8 mouse cellular contexts compared by ENCODE assay signal in the genomic region with DNA sequence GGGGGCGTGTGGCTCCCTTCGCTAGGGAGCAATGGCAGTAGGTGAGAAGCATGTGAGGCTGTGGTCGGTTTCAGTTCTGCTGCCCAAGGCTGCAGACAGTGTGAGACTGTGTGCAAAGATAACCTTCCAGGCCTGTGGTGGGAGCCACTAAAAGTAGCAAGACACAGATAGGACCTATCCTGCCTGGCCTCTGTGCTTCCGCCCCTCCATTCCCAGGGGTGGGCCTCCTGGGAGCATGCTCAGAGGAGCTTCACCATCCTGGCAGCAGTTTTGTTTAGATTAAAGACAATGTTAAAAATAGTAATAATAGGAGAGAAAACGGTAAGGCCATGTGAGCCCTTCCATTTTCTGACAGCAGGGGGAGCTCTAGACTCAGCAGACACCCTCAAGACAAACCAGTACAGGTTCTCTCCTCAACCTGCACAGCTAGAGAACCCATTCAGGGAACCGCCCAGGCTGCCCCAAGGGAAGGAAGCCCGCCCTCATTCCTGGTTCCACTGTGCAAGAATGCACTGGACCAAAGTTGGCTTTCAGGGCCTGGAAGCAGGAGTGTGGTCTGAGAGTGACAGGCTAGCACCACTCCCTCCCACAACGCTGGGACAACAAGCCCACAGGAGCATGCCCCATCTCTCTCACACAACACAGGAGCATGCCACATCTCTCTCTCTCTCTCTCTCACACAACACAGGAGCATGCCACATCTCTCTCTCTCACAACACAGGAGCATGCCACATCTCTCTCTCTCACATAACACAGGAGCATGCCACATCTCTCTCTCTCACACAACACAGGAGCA. TPM values are rescaled to one million over a fixed set of nuclear protein-coding genes. Genes with fewer than 3 reads are reported as not detected.
DNase-seq lines count a peak whose midpoint lies in the region; ATAC-seq lines count a peak whose summit lies in the region.

No protein-coding gene starts in this region.

- H3K4me3 ChIP-seq in forebrain, embryonic 14.5 days (ENCODE audit: low read depth, low read length), result no peak overlapping the region
- H3K4me3 ChIP-seq in liver, embryonic 15.5 days (replicated peaks), result no peak overlapping the region
- H3K4me3 ChIP-seq in neural tube, embryonic 14.5 days (ENCODE audit: low read depth, low read length), result no peak overlapping the region

- H3K36me3 ChIP-seq in forebrain, embryonic 14.5 days (ENCODE audit: control insufficient read depth, insufficient read depth, low read length), result no peaks in the 10 kb centered on the region; the same call in none of the 2 replicates
- no peaks in the 10 kb centered on the region for H3K36me3 ChIP-seq in liver, embryonic 15.5 days (replicated peaks)
- no peaks in the 10 kb centered on the region for H3K36me3 ChIP-seq in neural tube, embryonic 14.5 days (ENCODE audit: control insufficient read depth, insufficient read depth, low read length)

- H3K4me1 ChIP-seq in forebrain, embryonic 14.5 days (ENCODE audit: control insufficient read depth, insufficient read depth, low read length), result no peaks in the 10 kb centered on the region
- peaks cover 19% of the 10 kb centered on the region for H3K4me1 ChIP-seq in liver, embryonic 15.5 days (replicated peaks)
- H3K4me1 ChIP-seq in neural tube, embryonic 14.5 days (ENCODE audit: control insufficient read depth, insufficient read depth, low read length), result 0 out of 2 replicates have a peak, but pooled peaks cover 3% of the 10 kb centered on the region

- no peak overlapping the region; the same call in 1 of the 2 replicates for H3K9ac ChIP-seq in forebrain, embryonic 14.5 days (ENCODE audit: low read length)
- no peak overlapping the region for H3K9ac ChIP-seq in liver, embryonic 15.5 days
- H3K9ac ChIP-seq in neural tube, embryonic 14.5 days (replicated peaks; ENCODE audit: low read depth, low read length), result no peak overlapping the region

- H3K9me3 ChIP-seq in forebrain, embryonic 14.5 days (replicated peaks; ENCODE audit: control insufficient read depth, low read length), result no peaks in the 10 kb centered on the region
- H3K9me3 ChIP-seq in liver, embryonic 15.5 days (replicated peaks), result no peaks in the 10 kb centered on the region
- H3K9me3 ChIP-seq in neural tube, embryonic 14.5 days (ENCODE audit: control insufficient read depth, low read length), result no peaks in the 10 kb centered on the region

- WGBS in forebrain, embryonic 14.5 days, result 46% methylated on average over 8 of the region's 8 CpGs
- 9% methylated on average over 8 of the region's 8 CpGs for WGBS in liver, embryonic 15.5 days (ENCODE audit: insufficient replicate concordance)
- 46% methylated on average over 8 of the region's 8 CpGs for WGBS in neural tube, embryonic 14.5 days

- H3K4me2 ChIP-seq in forebrain, embryonic 14.5 days (ENCODE audit: low read length), result no peak overlapping the region
- peak overlapping the region; percentile 27; the same call in 1 of the 2 replicates for H3K4me2 ChIP-seq in liver, embryonic 15.5 days
- H3K4me2 ChIP-seq in neural tube, embryonic 14.5 days (ENCODE audit: low read depth, low read length), result no peak overlapping the region

- H3K27me3 ChIP-seq in forebrain, embryonic 14.5 days (replicated peaks; ENCODE audit: control insufficient read depth, insufficient read depth, low read length), result no peaks in the 10 kb centered on the region
- no peaks in the 10 kb centered on the region for H3K27me3 ChIP-seq in liver, embryonic 15.5 days
- H3K27me3 ChIP-seq in neural tube, embryonic 14.5 days (ENCODE audit: control insufficient read depth, insufficient read depth, low read length), result no peaks in the 10 kb centered on the region

- ATAC-seq in forebrain, embryonic 14.5 days, result peak; percentile 29; the same call in 1 of the 2 replicates
- peak; percentile 92 for ATAC-seq in liver, embryonic 15.5 days (ENCODE audit: insufficient read depth)
- ATAC-seq in neural tube, embryonic 14.5 days (ENCODE audit: low read depth), result peak; percentile 51; the same call in 1 of the 2 replicates

- no peak overlapping the region for H3K27ac ChIP-seq in forebrain, embryonic 14.5 days (ENCODE audit: low read depth, low read length)
- peak overlapping the region; percentile 22; the same call in 1 of the 2 replicates for H3K27ac ChIP-seq in liver, embryonic 15.5 days (replicated peaks)
- H3K27ac ChIP-seq in neural tube, embryonic 14.5 days (ENCODE audit: low read depth, low read length), result no peak overlapping the region

- intact Hi-C loops in heart, postnatal 14 days (cut with DNase I), result loop anchor here (1.0 kb wide), 3 partner anchors 22 to 172 kb away; no protein-coding TSS in a partner anchor

- DNase-seq in ES-CJ7 (ENCODE audit: low read depth, low spot score), result peak; percentile 84
- DNase-seq in c-Kit-positive CD71-positive TER-119-positive erythroid progenitor cells, embryonic 14.5 days (ENCODE audit: low spot score), result peak; percentile 82
- DNase-seq in forebrain, embryonic 14.5 days (ENCODE audit: low spot score), result peak; percentile 81
- peak; percentile 80 to 87 for DNase-seq in heart, postnatal 14 days
- DNase-seq in kidney, postnatal 4 days, result peak; percentile 89
- DNase-seq in telencephalon, adult 2 months (ENCODE audit: low read depth, low spot score), result peak; percentile 64

RNA-seq across cellular contexts. Expression of gene Sgsm3, which starts 50.0 kb away (rescaled TPM):
- 43.1 and 46.3 TPM in 2 replicates for polyA plus RNA-seq in forebrain, embryonic 14.5 days (2014; fragmentation: Nextera tagmentation; extraction: Ambion mirVana)
- total RNA-seq in heart, postnatal 14 days (2021), result 10 to 100 TPM in 1 of 2 experiments, 1 to 10 TPM in 1; 9.8 to 10.9 TPM
- 8.3 and 10.6 TPM in 2 replicates for polyA plus RNA-seq in liver, embryonic 15.5 days (2015; fragmentation: Nextera tagmentation; extraction: Ambion mirVana)
- 57.9 and 59.2 TPM in 2 replicates for polyA plus RNA-seq in neural tube, embryonic 14.5 days (2014; fragmentation: Nextera tagmentation; extraction: Ambion mirVana)

Comparison
In these comparisons a context has a peak if more than half of its experiments do, and no peak if none do; other contexts are left out.
1. ATAC-seq: peak in every context shown above with its lines; median percentile 92 in liver, embryonic 15.5 days; 51 in neural tube, embryonic 14.5 days; 29 in forebrain, embryonic 14.5 days.